Mouse (Mus musculus) retina, adult 2 months (tissue): ENCODE measurements around the gene Olfr370.

ENCODE experiments used
- DNase-seq: peaks from one replicate; pipeline ENCODE4 v3.0.0-alpha.2; 2012; ENCODE audit warnings: low read depth, low spot score

The Olfr370 gene

GRCm38 (mm10) chr8:83575561-83576515, 40.3 kb downstream of the Olfr370 start:
- no peak for DNase-seq

DNA sequence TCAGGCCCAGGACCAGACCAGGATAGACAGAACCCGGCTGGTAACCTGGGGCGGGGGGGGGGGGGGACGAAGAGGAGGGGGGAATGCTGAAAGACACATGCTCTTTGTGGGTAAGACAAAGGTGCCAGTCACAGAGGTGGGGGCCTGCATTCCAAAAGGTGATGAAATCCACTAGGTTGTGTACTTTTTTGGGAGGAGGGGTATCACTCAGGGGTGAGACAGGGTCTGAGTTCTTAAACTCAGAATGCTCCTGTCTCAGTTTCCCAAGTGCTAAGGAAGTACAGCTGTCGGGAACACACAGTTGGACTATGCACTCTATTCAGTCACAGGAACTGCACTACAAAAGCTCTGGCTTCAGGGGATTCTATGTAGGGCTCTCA, 40.9 kb downstream of the Olfr370 start:
- no peak for DNase-seq

GRCm38 (mm10) chr8:83576921-83577320, 41.3 kb downstream of the Olfr370 start:
- no peak for DNase-seq

- DNase-seq = no peak
These were observed 41.8 kb downstream of the Olfr370 start for GRCm38 (mm10) chr8:83577384-83577791.

DNA sequence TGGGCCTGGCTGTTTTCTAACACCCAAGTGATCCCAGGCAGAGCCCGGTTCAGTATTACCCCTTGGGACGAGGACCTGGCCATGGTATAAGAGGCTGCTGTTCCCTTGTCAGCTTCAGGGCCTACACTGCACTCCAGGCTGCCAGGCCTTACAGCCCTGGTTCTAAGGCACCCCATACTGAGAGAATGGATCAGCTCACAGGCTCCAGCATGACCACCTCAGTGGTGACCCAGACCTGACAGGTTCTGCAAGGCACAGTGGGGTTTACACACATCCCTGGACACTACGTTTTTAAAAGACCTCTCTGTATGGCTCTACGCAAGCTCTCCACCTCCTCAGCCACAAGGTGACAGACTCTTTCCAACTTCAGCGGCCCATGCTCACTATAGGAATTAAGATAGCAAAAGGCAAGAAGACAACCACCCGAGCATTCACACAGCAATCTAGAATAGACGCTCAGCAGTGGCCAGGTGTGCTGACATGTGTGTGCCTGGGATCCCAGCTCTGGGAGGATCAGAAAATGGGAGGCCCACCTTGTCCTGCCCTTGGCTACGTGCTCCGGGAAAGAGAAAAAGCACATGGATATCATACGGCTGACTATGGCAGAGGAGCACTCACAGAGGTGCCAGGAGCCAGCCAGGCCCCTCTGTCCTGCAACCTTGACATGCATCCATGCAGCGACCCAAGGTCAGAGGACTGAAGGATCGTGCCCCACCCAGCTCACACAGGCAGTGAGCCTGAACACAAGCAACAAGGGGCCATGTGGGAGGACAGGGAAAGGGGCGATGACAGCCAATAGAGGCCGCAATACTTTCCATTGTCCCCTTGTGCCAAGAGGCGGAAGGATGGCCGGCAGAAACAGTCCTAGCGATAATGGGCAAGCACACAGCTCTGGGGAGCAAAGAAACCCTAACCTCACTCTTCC, 42.8 kb downstream of the Olfr370 start:
- DNase-seq = no peak

- no peak for DNase-seq
These were observed 44.1 kb downstream of the Olfr370 start for GRCm38 (mm10) chr8:83579676-83580075.

GRCm38 (mm10) chr8:83580826-83581225, 45.2 kb downstream of the Olfr370 start:
- no peak for DNase-seq

GRCm38 (mm10) chr8:83582226-83582625, 46.6 kb downstream of the Olfr370 start:
- DNase-seq = no peak

- no peak for DNase-seq
These were observed 47.7 kb downstream of the Olfr370 start for GRCm38 (mm10) chr8:83583236-83583635.

- no peak for DNase-seq
These were observed 49.2 kb downstream of the Olfr370 start for GRCm38 (mm10) chr8:83584771-83585170.

DNA sequence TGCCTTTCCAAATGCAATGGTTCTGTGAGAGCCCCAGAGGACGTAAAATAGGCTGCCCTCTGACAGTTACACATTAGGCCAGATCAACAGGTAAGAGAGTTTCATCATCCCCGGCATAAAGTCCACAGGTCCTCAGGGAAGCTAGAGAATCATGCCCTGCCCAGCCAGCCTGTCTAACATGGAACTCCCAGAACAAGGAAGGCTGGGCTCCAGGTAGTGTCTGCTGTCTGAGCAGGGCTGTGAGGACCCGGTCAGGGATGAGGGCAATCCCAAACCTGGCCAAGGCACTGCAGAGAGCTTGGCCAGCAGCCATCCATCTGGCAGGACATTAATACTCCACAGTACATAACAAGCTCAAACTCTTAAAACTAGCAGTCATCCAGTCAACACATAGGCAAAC, 49.8 kb downstream of the Olfr370 start:
- DNase-seq = no peak

- no peak for DNase-seq
These were observed 52.1 kb downstream of the Olfr370 start for GRCm38 (mm10) chr8:83587644-83588043.

GRCm38 (mm10) chr8:83588886-83589285, 53.3 kb downstream of the Olfr370 start:
- DNase-seq = no peak

- DNase-seq = no peak
These were observed 55.0 kb downstream of the Olfr370 start for GRCm38 (mm10) chr8:83590488-83591023.

DNA sequence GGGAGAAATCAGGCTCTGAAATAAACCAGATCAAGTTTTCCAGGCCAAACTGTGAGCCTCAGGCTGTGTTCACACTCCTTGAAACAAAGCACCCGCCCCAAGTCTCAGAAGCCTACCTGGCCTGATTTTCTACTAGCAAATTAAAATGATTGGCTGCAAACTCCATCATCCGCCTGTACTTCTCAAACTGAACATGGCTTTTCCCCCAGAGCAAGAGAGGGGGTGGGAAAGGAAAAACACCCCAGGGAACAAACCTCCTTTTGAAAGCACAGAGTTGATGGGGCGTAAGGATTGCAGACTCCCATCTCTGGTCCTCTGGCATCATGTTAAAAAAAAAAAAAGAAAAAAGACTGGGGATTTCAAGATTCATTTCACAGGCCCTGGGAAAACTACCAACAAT, 57.1 kb downstream of the Olfr370 start:
- no peak for DNase-seq

DNA sequence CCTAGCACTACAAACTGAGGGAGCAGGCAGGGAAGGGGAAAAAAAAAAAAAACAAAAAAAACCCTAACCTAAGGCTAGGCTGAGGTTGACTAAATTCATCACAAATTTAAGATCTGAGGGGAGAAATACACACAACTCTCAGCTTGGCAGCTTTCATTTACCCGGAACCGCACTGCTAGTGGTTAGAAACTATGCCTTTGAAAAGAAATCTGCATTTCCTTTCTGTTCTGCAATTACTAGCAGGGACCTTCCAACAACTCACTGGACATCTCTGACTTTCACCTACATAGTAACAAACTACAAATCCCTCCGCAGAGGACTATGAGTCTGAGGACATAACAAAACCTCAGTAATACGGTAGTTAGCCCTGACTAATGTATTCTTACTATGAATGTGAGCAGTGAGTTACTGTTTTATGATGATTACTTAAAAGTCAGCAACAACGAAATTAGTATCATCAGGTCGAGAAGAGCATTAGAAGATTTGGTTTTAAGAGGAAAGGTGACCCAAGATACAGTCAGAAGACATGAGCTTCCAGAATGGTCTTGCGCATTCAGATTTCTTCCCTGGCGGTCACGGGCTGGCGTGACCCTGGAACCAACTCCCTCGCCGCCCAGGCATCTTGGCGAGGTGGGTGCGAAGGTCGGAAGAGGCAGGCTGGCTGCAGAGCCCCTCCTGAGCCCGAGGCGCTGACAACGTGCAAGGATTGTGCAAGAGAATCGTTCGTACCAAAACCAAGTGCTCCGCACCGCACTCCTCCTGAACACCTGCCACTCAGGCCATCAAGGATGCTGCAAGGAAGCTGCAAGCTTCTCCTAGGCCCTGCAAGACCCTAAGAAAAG, 58.0 kb downstream of the Olfr370 start:
- no peak for DNase-seq

GRCm38 (mm10) chr8:83594167-83595049, 58.8 kb downstream of the Olfr370 start:
- peak; percentile 96 for DNase-seq
